Mouse (Mus musculus) heart, embryonic 12.5 days (tissue): ENCODE results near the gene Kif5c. TPM values are rescaled to one million over a fixed set of nuclear protein-coding genes. Genes with fewer than 3 reads are reported as not detected.

Source experiments
- ATAC-seq: fragments of 200-750 bp; cut with Nextera tagmentation; 2 replicates; pipeline ENCODE4 v1.8.0; 2017; ENCODE audit warnings: moderate TSS enrichment, moderate library complexity; ENCODE audit not compliant: insufficient number of reproducible peaks, low FRiP score
- H3K27ac ChIP-seq: fragments of 300-500 bp; sonication (generic); 2 replicates; pipeline ENCODE4 v1.5.1; 2016; ENCODE audit warnings: mild to moderate bottlenecking, moderate library complexity; ENCODE audit not compliant: poor library complexity, severe bottlenecking
- H3K27me3 ChIP-seq: fragments of 300-500 bp; sonication (generic); replicated peaks from 2 replicates; pipeline ENCODE4 v1.6.1; 2016; ENCODE audit warnings: mild to moderate bottlenecking, moderate library complexity
- H3K36me3 ChIP-seq: fragments of 300-500 bp; sonication (generic); 2 replicates; pipeline ENCODE4 v1.6.1; 2016; ENCODE audit warnings: mild to moderate bottlenecking, moderate library complexity
- H3K4me1 ChIP-seq: fragments of 300-500 bp; sonication (generic); replicated peaks from 2 replicates; pipeline ENCODE4 v1.6.1; 2016; ENCODE audit warnings: mild to moderate bottlenecking
- H3K4me2 ChIP-seq: fragments of 300-500 bp; sonication (generic); 2 replicates; pipeline ENCODE4 v1.6.1; 2016; ENCODE audit warnings: mild to moderate bottlenecking, moderate library complexity
- H3K4me3 ChIP-seq: fragments of 300-500 bp; sonication (generic); 2 replicates; pipeline ENCODE4 v1.5.1; 2016; ENCODE audit warnings: mild to moderate bottlenecking
- H3K9ac ChIP-seq: fragments of 300-500 bp; sonication (generic); 2 replicates; pipeline ENCODE4 v1.6.1; 2016; ENCODE audit warnings: mild to moderate bottlenecking, moderate library complexity
- H3K9me3 ChIP-seq: fragments of 300-500 bp; sonication (generic); replicated peaks from 2 replicates; pipeline ENCODE4 v1.6.1; 2016; ENCODE audit warnings: mild to moderate bottlenecking, moderate library complexity
- WGBS: fragments of 180-500 bp; shearing (Covaris S2); methylation state at CpG from one replicate; pipeline ENCODE4 v1.1.7; 2016; 5-methylcytosine and 5-hydroxymethylcytosine counted together
- polyA plus RNA-seq: library from polyadenylated mRNA; unstranded; fragments of >200 nt; fragmentation: Nextera tagmentation; extraction: Ambion mirVana; gene quantifications from 2 replicates; pipeline ENCODE4 v1.2.1, GENCODE M21; 2016

Gene Kif5c
- polyA plus RNA-seq, 1 experiment from 2014 or later, result 1.2 TPM

GRCm38 (mm10) chr2:49818126-49818525 is 199.0 kb downstream of the Kif5c start:
- no peak overlapping the region for H3K9ac ChIP-seq
- H3K27ac ChIP-seq, result no peak overlapping the region
- 79% methylated on average over 5 of the region's 5 CpGs for WGBS
- no peaks in the 10 kb centered on the region for H3K9me3 ChIP-seq
- H3K27me3 ChIP-seq, result no peaks in the 10 kb centered on the region
- H3K4me1 ChIP-seq, result peaks cover 7% of the 10 kb centered on the region; the same call in 1 of the 2 replicates
- no peak overlapping the region for H3K4me2 ChIP-seq
- H3K36me3 ChIP-seq, result no peaks in the 10 kb centered on the region
- H3K4me3 ChIP-seq, result no peak overlapping the region
- ATAC-seq, result no peak

DNA sequence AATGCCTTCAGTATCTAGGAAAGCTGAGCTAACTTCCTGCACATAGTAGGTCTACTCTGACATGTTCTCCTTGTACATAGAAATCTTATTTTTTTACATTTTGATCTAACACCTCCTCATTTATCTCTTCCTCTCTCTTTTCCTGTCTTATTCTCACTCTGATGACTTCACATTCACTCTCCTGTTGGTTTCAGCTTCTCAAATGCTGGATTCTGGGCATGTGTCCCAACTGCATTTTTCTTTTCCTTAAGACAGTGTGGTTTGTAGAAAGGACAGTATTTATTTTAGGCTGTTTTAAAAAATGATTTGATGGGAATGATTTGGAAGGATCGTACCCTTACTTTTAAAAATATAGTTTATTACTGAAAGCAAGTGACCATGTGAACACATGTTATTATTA is 203.2 kb downstream of the Kif5c start:
- Histone ChIP-seq H3K36me3 (no peaks in the 10 kb centered on the region), H3K4me3 (no peak overlapping the region), H3K4me1 (no peaks in the 10 kb centered on the region), H3K9ac (no peak overlapping the region), H3K27me3 (no peaks in the 10 kb centered on the region), H3K27ac (no peak overlapping the region), H3K4me2 (no peak overlapping the region), H3K9me3 (no peaks in the 10 kb centered on the region)
- no peak for ATAC-seq
- 87% methylated on average over 1 of the region's 1 CpGs for WGBS

Other genes with a start within 250 kb of the Kif5c start
- 5.5 and 5.8 TPM in 2 replicates for gene Epc2, start 167.8 kb upstream of the Kif5c start, polyA plus RNA-seq
- 2.6 and 3.8 TPM in 2 replicates for gene Lypd6b, start 168.4 kb downstream of the Kif5c start, polyA plus RNA-seq